Mouse (Mus musculus) left cerebral cortex, adult 18-20 months (tissue): ENCODE data around the gene Crip1. TPM values are rescaled to one million over a fixed set of nuclear protein-coding genes. Genes with fewer than 3 reads are reported as not detected.
A peak's percentile ranks its signal among the peaks of the same experiment; 100 is the strongest.

Source experiments
- DNase-seq, 2 experiments: peaks; one replicate each; pipeline ENCODE4 v3.0.0; 2021 to 2022; ENCODE audit warnings: low spot score in 2 of 2, mixed read lengths in 1 of 2
- total RNA-seq, 2 experiments: library from RNA; stranded (reverse); gene quantifications; 2 replicates each; pipeline ENCODE4 v1.2.3; 2021

Crip1 gene
- total RNA-seq, 2 experiments from 2014 or later, result 14.3 to 15.9 TPM

DNA sequence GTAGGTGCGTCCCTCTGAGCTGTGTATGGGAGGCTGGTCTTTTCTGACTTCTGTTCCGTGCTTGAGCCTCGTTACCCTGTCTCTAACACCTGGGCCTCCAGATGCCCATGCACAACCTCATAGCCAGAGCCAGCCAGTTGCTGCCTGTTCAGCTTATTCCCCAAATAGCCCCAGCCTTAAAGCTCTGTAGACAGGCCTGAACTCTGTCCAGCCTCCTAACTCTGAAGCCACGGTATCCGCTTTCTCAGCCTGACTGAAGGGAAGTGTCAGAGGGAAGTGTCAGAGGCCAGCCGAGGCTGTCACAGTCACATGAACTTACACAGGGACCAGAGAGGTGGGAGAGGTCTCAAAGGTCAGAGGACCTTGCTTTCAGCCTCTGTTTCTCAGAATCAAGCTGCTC lies 21.4 kb upstream of the Crip1 start:
- no peak for DNase-seq

GRCm38 (mm10) chr12:113130732-113131131 lies 15.4 kb upstream of the Crip1 start:
- DNase-seq, result no peak

- DNase-seq, result no peak
Observed at GRCm38 (mm10) chr12:113131601-113132000, 14.5 kb upstream of the Crip1 start.

- no peak for DNase-seq
Observed at GRCm38 (mm10) chr12:113132567-113132966, 13.5 kb upstream of the Crip1 start.

GRCm38 (mm10) chr12:113133260-113133659 lies 12.9 kb upstream of the Crip1 start:
- DNase-seq, result no peak

- no peak for DNase-seq
Observed at GRCm38 (mm10) chr12:113133861-113134403, 12.2 kb upstream of the Crip1 start.

- DNase-seq, result no peak
Observed at GRCm38 (mm10) chr12:113134502-113134901, 11.6 kb upstream of the Crip1 start.

- DNase-seq, result no peak
Observed at GRCm38 (mm10) chr12:113135401-113135800, 10.7 kb upstream of the Crip1 start.

DNA sequence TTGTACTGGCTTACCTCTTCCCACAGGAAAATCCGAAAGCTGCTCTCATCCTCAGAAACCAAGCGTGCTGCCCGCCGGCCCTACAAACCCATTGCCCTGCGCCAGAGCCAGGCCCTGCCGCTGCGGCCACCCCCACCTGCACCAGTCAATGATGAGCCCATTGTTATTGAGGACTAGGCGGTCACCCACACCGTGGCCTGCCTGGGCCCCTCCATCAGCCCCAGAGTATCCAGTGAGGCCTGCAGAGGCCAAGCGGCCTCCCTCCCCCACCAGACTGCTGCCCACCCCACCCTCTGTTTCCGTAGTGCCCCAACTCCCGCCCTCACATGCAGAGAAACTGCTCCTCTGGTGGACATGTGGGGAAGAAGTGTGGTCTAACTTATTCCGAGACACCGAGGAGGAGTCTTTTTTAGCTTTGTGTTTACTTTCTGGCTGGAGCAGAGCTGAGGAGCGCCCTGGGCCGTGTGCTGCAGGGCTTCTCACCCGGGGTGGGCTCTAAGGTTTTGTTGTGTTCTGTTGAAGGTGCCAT lies 9.6 kb upstream of the Crip1 start:
- DNase-seq, result no peak

GRCm38 (mm10) chr12:113137260-113138213 lies 8.6 kb upstream of the Crip1 start:
- no peak for DNase-seq

DNA sequence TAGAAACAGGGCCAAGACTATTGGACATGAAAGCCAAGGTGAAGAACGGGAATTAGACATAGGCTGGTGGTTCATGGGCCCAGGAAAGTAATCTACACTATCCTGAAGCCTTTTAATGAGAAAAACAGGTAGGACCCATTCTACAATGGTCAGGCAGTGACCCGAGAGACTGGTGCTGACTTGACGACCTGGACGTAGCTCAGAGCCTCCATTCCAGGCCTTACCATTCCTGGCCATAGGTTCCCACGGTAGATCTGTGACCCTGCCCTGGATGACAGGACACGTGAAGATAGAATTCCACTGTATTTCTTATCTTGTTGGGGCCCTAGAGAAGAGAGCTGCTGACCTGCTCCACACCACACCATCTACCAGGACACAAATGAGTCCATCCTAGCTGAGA lies 7.8 kb upstream of the Crip1 start:
- no peak for DNase-seq

DNA sequence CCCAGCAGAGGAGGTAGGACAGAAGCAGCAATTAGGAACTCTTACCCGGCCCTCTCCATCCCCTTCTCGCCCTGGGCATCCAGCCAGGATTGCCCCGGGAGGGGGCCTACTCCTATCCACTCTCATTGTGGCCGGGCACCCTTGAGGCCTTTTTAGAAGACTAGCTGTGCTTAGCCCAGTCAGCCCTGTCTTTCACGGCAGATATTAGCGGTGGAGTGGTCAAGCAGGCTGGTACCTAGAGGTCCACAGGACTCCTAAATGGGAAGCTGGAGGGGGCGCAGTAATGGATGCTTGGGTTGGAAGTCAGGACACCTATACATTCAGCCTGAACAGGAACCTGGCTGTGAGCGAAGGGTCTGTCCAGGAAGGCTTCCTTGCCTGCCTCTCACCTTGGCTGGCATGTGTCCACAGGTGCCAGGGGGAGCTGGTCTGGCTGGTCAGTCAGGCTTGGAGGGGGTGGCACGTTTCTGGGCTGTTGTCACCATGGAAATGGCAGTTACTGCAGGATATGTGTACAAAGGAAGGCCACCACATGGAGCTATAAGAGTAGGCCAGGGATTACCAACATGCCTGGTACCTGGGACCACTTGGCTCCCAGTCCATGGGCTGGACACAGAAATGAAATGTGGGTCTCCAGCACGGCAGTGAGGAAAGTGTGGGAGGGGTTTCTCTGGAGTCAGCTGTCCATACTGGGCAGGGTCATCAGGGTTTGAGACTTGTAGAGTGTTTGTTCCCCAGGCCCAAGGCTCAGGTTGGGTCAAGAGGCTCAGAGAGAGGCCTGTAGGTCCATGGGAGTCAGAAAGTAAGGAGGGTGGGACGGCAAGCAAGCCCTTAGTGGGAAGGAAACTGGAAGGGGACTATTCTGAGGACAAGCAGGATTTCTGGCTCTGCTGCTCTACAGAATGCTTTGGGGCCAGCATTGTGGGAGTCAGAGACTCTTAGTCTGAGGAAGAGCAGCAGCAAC lies 6.9 kb upstream of the Crip1 start:
- no peak for DNase-seq

GRCm38 (mm10) chr12:113139908-113140615 lies 6.1 kb upstream of the Crip1 start, which contains the start of gene Crip2:
TSS of gene Crip2 (plus strand) at chr12:113140236.
- DNase-seq, result peak; percentile 86 to 93

- DNase-seq, result no peak
Observed at GRCm38 (mm10) chr12:113140616-113141411, 5.3 kb upstream of the Crip1 start.

GRCm38 (mm10) chr12:113141531-113141973 lies 4.6 kb upstream of the Crip1 start:
- DNase-seq, result peak in 1 of 2 experiments; percentile 48

GRCm38 (mm10) chr12:113142021-113142975 lies 3.8 kb upstream of the Crip1 start:
- peak in 1 of 2 experiments; percentile 42 for DNase-seq

GRCm38 (mm10) chr12:113143164-113143563 lies 3.0 kb upstream of the Crip1 start:
- DNase-seq, result no peak
